Mouse (Mus musculus) intestine, embryonic 14.5 days (tissue): ENCODE measurements around the gene Trim23. TPM values are rescaled to one million over a fixed set of nuclear protein-coding genes. Genes with fewer than 3 reads are reported as not detected.
"Not testable (repeated sequence)": the region's sequence is repeated elsewhere in the genome, so short reads cannot be mapped to it uniquely, and the experiment has no call there.

Experiments
- ATAC-seq: fragments of 200-750 bp; cut with Nextera tagmentation; replicated peaks from 2 replicates; pipeline ENCODE4 v1.8.0; 2017; ENCODE audit warnings: low read depth, moderate number of reproducible peaks, moderate TSS enrichment, moderate library complexity; ENCODE audit not compliant: low FRiP score, low TSS enrichment
- DNase-seq: peaks from one replicate; pipeline ENCODE4 v3.0.0-alpha.2; 2018; ENCODE audit warnings: low spot score
- H3K27ac ChIP-seq: fragments of 300-500 bp; sonication (generic); 2 replicates; pipeline ENCODE4 v1.5.1; 2014; ENCODE audit warnings: low read depth, mild to moderate bottlenecking, control low read depth
- H3K27me3 ChIP-seq: fragments of 300-500 bp; sonication (generic); replicated peaks from 2 replicates; pipeline ENCODE4 v1.6.1; 2014; ENCODE audit warnings: low read length, control low read depth; ENCODE audit not compliant: control insufficient read depth, insufficient read depth
- H3K36me3 ChIP-seq: fragments of 300-500 bp; sonication (generic); 2 replicates; pipeline ENCODE4 v1.6.1; 2014; ENCODE audit warnings: low read length, control low read depth; ENCODE audit not compliant: control insufficient read depth, insufficient read depth
- H3K4me1 ChIP-seq: fragments of 300-500 bp; sonication (generic); replicated peaks from 2 replicates; pipeline ENCODE4 v1.6.1; 2014; ENCODE audit warnings: low read length, control low read depth, mixed read lengths; ENCODE audit not compliant: control insufficient read depth, insufficient read depth
- H3K4me2 ChIP-seq: fragments of 300-500 bp; sonication (generic); 2 replicates; pipeline ENCODE4 v1.6.1; 2014; ENCODE audit warnings: low read length
- H3K4me3 ChIP-seq: fragments of 300-500 bp; sonication (generic); 2 replicates; pipeline ENCODE4 v1.5.1; 2014; ENCODE audit warnings: low read depth, low read length, control low read depth, mixed read lengths
- H3K9ac ChIP-seq: fragments of 300-500 bp; sonication (generic); 2 replicates; pipeline ENCODE4 v1.6.1; 2014; ENCODE audit warnings: mild to moderate bottlenecking, low read length
- H3K9me3 ChIP-seq: fragments of 300-500 bp; sonication (generic); 2 replicates; pipeline ENCODE4 v1.6.1; 2016; ENCODE audit warnings: low read length, control low read depth; ENCODE audit not compliant: control insufficient read depth
- WGBS: fragments of 180-500 bp; shearing (Covaris S2); extraction: QIAGEN DNeasy Blood & Tissue Kit; methylation state at CpG from one replicate; pipeline ENCODE4 v1.1.7; 2014; 5-methylcytosine and 5-hydroxymethylcytosine counted together
- polyA plus RNA-seq: library from polyadenylated mRNA; unstranded; fragments of >200 nt; fragmentation: Nextera tagmentation; extraction: Ambion mirVana; gene quantifications from 2 replicates; pipeline ENCODE4 v1.2.1, GENCODE M21; 2014

Trim23 gene
- polyA plus RNA-seq, 1 experiment from 2014 or later = 15.6 TPM

DNA sequence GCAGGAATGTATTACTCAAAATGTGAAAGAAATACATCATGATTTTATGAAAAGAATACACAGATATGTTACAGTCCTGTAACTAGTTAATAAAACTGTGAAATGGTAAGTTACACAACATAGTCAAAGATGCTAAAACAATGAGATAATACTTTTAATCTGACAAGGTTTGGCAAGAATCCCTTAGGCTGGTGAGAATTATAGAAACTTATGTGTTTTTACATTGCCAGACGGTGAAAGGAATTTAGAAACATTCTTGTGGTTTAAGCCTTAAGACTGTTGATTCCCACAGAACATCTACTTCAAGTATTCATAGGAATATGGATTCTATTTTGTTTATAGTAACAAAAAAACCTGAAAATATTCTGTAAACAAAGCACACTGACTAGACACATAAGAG lies 22.9 kb upstream of the Trim23 start:
- WGBS = 81% methylated on average over 1 of the region's 1 CpGs
- Histone ChIP-seq H3K4me3 (no peak overlapping the region), H3K9me3 (no peaks in the 10 kb centered on the region), H3K27me3 (no peaks in the 10 kb centered on the region), H3K27ac (no peak overlapping the region), H3K9ac (no peak overlapping the region), H3K36me3 (peaks cover 44% of the 10 kb centered on the region), H3K4me1 (no peaks in the 10 kb centered on the region), H3K4me2 (no peak overlapping the region)
- DNase-seq (no peak), ATAC-seq (no peak)

DNA sequence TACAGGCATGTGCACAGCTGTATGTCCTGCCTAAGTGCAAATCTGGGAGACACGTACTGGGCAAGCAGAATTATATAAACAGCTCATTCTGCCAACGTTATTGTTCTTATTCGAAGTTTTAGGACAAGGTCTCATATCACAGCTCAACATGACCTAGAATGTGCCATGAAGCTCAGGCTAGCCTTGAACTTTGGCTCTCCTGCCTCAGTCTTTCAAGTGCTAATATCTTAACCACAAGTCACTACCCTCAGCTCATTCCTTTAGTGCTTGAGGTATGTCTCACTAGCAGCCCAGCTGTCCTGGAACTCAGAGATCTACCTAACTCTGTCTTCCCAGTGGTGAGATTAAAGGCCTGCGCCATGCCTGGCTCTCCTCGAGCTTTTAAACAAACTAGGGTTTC lies 6.9 kb upstream of the Trim23 start:
- WGBS = 82% methylated on average over 5 of the region's 5 CpGs
- Histone ChIP-seq H3K4me1 (peaks cover 3% of the 10 kb centered on the region; the same call in 1 of the 2 replicates), H3K4me2 (no peak overlapping the region), H3K9ac (no peak overlapping the region), H3K9me3 (no peaks in the 10 kb centered on the region), H3K36me3 (peaks cover 25% of the 10 kb centered on the region), H3K27me3 (no peaks in the 10 kb centered on the region), H3K4me3 (no peak overlapping the region), H3K27ac (no peak overlapping the region)
- ATAC-seq (no peak), DNase-seq (no peak)

DNA sequence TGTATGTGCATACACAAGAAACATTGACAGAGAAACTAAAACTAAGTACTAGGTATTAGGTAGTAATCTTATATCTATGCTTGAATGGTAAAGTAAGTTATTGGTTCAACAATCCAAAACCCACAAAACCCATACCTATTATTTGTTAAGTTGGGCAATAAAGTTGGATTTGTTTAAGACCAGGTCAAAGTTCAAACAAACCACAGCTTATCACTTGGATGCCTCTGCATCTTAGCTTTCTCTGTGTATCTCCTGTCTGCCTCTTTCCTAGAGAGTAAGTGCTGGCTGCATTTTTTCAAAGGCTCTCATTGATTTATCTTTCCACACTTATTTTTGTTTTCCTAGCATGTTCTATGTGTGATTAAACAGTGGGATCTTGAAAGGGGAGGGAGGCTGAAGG lies 6.1 kb upstream of the Trim23 start:
- no peak overlapping the region for H3K4me3 ChIP-seq
- no peak overlapping the region for H3K27ac ChIP-seq
- no peak overlapping the region for H3K9ac ChIP-seq
- no peaks in the 10 kb centered on the region for H3K9me3 ChIP-seq
- DNase-seq = no peak
- H3K27me3 ChIP-seq = no peaks in the 10 kb centered on the region
- H3K4me1 ChIP-seq = peaks cover 9% of the 10 kb centered on the region
- peaks cover 18% of the 10 kb centered on the region for H3K36me3 ChIP-seq
- H3K4me2 ChIP-seq = no peak overlapping the region
- ATAC-seq = no peak

DNA sequence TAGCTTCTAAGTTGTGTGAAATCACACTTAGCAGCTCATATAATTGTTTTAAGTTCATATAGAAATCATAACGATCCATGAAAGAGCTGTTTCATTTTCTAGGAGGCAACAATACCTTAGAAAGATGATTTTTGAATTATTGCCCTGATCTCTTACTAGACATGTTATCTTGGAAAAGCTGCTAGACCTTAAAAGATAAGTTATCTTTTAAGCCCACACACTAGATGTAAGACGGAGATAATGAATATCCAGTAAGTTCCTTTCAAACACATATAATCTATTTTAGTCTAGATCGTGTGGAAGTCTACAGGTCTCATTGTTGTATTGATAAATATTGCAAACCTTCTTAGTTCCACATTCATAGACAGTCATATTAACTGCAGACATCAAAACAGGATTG lies 1.7 kb upstream of the Trim23 start:
- Histone ChIP-seq H3K4me2 (peak overlapping the region; percentile 74), H3K27ac (no peak overlapping the region), H3K9ac (peak overlapping the region; percentile 39), H3K27me3 (no peaks in the 10 kb centered on the region), H3K4me3 (peak overlapping the region; percentile 73), H3K36me3 (peaks cover 11% of the 10 kb centered on the region), H3K4me1 (peaks cover 14% of the 10 kb centered on the region), H3K9me3 (no peaks in the 10 kb centered on the region)
- ATAC-seq = no peak
- WGBS = 65% methylated on average over 3 of the region's 3 CpGs
- DNase-seq = no peak

DNA sequence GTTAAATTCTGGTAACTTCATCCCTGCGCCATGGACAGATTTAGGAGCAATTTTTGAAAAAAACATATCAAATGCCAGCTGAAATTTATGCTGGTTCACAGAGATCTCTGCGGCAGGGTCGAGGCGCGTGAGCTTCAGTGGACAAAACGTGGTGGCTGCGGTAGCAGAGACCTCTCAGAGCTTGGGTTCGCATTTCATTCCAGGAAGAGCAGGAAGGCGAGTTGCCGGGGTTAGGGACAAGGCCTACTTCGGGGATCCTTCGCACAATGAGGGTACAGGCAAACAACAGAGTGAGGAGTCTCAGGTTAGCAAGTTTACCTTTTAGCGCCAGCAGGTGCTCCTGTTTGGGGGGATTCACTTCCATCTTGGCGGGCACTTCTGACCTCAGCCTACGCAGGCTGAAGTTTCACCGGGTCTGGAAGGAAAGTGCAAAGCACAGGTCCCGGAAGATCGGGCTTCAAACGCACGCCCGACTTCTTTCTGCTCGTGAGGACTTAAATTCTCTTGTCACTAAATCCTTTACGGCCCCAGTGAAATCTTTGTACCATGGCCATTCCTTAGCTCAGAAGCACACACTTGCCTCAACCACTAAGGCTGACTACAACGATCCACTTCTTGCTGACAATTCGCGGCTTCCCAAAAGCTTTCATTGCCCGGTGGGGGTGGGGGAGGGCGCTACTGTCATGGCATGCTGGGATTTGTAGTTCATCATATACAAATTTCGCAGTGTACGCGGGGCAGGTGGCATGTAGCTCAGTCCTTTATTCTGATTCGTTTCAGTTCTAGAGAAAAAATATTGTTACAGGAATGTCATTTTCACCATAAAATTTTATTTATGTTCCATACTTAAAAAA lies 574 bp upstream of the Trim23 start, which contains the start of gene Trappc13:
Gene Trappc13 (minus strand): TSS at position 674 of the 854 bp plus-strand sequence.
- peaks cover 15% of the 10 kb centered on the region for H3K36me3 ChIP-seq
- H3K4me3 ChIP-seq = peak within 1 kb of the TSS; percentile 73
- H3K4me2 ChIP-seq = peak within 1 kb of the TSS; percentile 74
- under 1% methylated on average over 32 of the region's 32 CpGs for WGBS
- peak within 1 kb of the TSS; percentile 79 for H3K27ac ChIP-seq
- DNase-seq (peak; percentile 93), ATAC-seq (peak; percentile 87)
- H3K4me1 ChIP-seq = peaks cover 14% of the 10 kb centered on the region
- no peaks in the 10 kb centered on the region for H3K27me3 ChIP-seq
- no peaks in the 10 kb centered on the region for H3K9me3 ChIP-seq
- peak within 1 kb of the TSS; percentile 77 for H3K9ac ChIP-seq

DNA sequence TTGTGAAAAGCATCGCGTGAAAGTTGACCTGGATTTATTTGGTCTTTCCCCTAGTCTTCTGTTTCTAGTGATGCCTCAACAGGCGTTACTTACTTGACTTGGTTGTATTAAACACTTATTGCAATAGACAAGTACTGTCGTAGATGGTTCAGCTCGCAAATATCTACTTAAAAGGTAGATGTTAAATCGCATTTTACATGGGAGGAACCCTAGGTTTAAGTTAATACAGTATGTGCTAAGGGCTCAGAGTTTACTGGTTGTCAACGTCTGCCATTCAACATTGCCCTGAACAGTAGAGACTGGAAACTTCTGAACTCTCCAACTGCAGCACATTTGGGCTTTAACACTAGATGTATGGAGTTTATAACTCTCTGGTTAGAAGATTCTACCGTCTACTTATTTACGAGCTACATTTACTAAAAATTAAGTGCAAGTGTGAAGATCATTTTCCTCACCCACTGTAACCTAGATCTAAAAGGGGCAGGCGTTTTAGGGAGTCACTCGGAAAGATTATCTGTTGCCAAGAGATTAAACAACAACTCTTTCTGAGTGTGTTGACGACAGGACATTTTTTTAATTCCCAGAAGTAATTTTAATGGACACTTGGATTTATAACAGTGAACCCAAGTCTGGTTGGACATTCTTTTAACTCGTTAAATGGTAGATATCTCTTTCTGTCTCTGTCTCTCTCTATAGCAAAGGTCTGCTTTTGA lies 735 bp downstream of the Trim23 start:
- Histone ChIP-seq H3K4me2 (peak overlapping the region; percentile 64), H3K9me3 (no peaks in the 10 kb centered on the region), H3K27me3 (no peaks in the 10 kb centered on the region), H3K4me1 (peaks cover 14% of the 10 kb centered on the region), H3K9ac (peak overlapping the region; percentile 77), H3K36me3 (peaks cover 23% of the 10 kb centered on the region), H3K4me3 (peak overlapping the region; percentile 73), H3K27ac (no peak overlapping the region)
- 19% methylated on average over 13 of the region's 13 CpGs for WGBS
- ATAC-seq (no peak), DNase-seq (no peak)

DNA sequence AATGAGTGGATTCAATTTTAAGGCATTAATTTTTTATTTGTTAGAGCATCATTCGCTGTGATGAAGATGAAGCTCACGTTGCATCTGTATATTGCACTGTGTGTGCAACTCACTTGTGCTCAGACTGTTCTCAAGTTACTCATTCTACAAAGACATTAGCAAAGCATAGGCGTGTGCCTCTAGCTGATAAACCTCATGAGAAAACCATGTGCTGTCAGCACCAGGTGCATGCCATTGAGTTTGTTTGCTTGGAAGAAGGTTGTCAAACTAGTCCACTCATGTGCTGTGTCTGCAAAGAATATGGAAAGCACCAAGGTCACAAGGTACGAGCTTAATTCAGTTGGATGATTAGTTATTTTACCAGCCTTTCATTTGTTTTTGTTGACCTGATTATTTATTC lies 8.8 kb downstream of the Trim23 start:
- ATAC-seq (no peak), DNase-seq (no peak)
- H3K27ac ChIP-seq = no peak overlapping the region
- H3K36me3 ChIP-seq = peaks cover 63% of the 10 kb centered on the region
- WGBS = 84% methylated on average over 4 of the region's 4 CpGs
- H3K4me1 ChIP-seq = no peaks in the 10 kb centered on the region
- H3K9ac ChIP-seq = no peak overlapping the region
- no peaks in the 10 kb centered on the region for H3K9me3 ChIP-seq
- no peak overlapping the region for H3K4me2 ChIP-seq
- no peak overlapping the region for H3K4me3 ChIP-seq
- no peaks in the 10 kb centered on the region for H3K27me3 ChIP-seq

DNA sequence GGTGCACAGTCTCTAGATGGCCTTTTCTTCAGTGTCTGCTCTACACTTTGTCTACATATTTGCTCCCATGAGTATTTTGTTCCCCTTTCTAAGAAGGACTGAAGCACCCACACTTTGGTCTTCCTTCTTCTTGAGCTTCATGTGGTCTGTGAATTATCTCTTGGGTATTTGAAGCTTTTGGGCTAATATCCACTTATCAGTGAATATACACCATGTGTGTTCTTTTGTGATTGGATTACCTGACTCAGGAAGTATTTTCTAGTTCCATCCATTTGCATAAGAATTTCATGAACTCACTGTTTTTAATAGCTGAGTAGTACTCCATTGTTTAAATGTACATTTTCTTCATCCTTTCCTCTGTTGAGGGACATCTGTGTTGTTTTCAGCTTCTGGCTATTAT lies 17.3 kb downstream of the Trim23 start:
- H3K27me3 ChIP-seq, ATAC-seq, H3K4me1 ChIP-seq, H3K27ac ChIP-seq, DNase-seq, H3K9me3 ChIP-seq, H3K9ac ChIP-seq, H3K4me3 ChIP-seq, H3K4me2 ChIP-seq: not testable (repeated sequence)
- peaks cover 46% of the 10 kb centered on the region for H3K36me3 ChIP-seq
